Mouse (Mus musculus): Measurements from ENCODE around the gene Gck. TPM values are rescaled to one million over a fixed set of nuclear protein-coding genes. Genes with fewer than 3 reads are reported as not detected.
A peak's percentile ranks its signal among the peaks of the same experiment; 100 is the strongest.
"Not testable (repeated sequence)": the region's sequence is repeated elsewhere in the genome, so short reads cannot be mapped to it uniquely, and the experiment has no call there.

Gck gene
- polyA plus RNA-seq, 1 experiment from 2014 or later: 1.7 TPM

- Histone ChIP-seq H3K4me2 (no peak overlapping the region), H3K36me3 (no peaks in the 10 kb centered on the region), H3K4me1 (peaks cover 19% of the 10 kb centered on the region), H3K27ac (no peak overlapping the region), H3K27me3 (no peaks in the 10 kb centered on the region), H3K4me3 (no peak overlapping the region), H3K9me3 (no peaks in the 10 kb centered on the region), H3K9ac (0 out of 2 replicates have a peak overlapping the region, but pooled peaks have one; percentile 8)
- peak; percentile 30; the same call in 1 of the 2 replicates for ATAC-seq (ENCODE audit: borderline replicate concordance, extremely low read depth, low FRiP score, low TSS enrichment)
- WGBS: 31% methylated on average over 4 of the region's 4 CpGs
These were observed 57.0 kb downstream of the Gck start for GRCm38 (mm10) chr11:5892810-5893368.

DNA sequence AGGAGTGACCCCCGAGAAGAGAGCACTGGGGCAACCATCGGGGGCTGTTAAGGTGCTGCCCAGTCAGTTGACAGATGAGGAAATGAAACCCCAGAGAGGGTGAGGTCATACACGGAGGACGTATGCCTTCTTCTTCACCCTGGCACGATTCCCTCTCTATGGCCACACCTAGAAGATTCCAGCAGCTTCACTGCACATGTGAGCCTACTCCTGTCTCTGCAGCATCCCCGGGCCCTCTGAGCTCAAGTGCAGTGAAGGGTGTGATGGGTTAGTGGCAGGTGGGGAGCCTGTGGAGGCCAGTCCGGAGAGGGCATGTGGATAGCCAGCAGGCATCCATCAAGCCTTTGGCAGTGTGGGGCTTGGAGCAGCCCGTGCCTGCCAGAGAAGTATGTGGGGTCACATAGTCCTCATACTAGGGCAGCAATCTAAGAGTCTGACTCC lies 57.7 kb downstream of the Gck start:
- 11% methylated on average over 8 of the region's 8 CpGs for WGBS
- H3K27me3 ChIP-seq: no peaks in the 10 kb centered on the region
- no peaks in the 10 kb centered on the region for H3K36me3 ChIP-seq
- H3K4me2 ChIP-seq: no peak overlapping the region
- no peaks in the 10 kb centered on the region for H3K9me3 ChIP-seq
- ATAC-seq (ENCODE audit: borderline replicate concordance, extremely low read depth, low FRiP score, low TSS enrichment): no peak
- H3K4me3 ChIP-seq: no peak overlapping the region
- H3K27ac ChIP-seq: no peak overlapping the region
- H3K4me1 ChIP-seq: peaks cover 12% of the 10 kb centered on the region
- H3K9ac ChIP-seq: 0 out of 2 replicates have a peak overlapping the region, but pooled peaks have one; percentile 8

- not testable (repeated sequence) for H3K4me1 ChIP-seq; H3K9ac ChIP-seq; ATAC-seq (ENCODE audit: borderline replicate concordance, extremely low read depth, low FRiP score, low TSS enrichment); H3K27me3 ChIP-seq; H3K4me3 ChIP-seq; H3K27ac ChIP-seq; H3K4me2 ChIP-seq; H3K36me3 ChIP-seq; H3K9me3 ChIP-seq
- WGBS: 44% methylated on average over 5 of the region's 5 CpGs
These were observed 61.3 kb downstream of the Gck start for GRCm38 (mm10) chr11:5888563-5888962.

GRCm38 (mm10) chr11:5887250-5887649 lies 62.6 kb downstream of the Gck start:
- Histone ChIP-seq H3K9ac (no peak overlapping the region), H3K27ac (no peak overlapping the region), H3K4me2 (no peak overlapping the region), H3K4me3 (no peak overlapping the region), H3K4me1 (peaks cover 6% of the 10 kb centered on the region; the same call in 1 of the 2 replicates), H3K9me3 (no peaks in the 10 kb centered on the region), H3K36me3 (no peaks in the 10 kb centered on the region), H3K27me3 (no peaks in the 10 kb centered on the region)
- 29% methylated on average over 5 of the region's 5 CpGs for WGBS
- ATAC-seq (ENCODE audit: borderline replicate concordance, extremely low read depth, low FRiP score, low TSS enrichment): no peak

GRCm38 (mm10) chr11:5886187-5886586 lies 63.7 kb downstream of the Gck start:
- H3K9me3 ChIP-seq: no peaks in the 10 kb centered on the region
- H3K4me3 ChIP-seq: no peak overlapping the region
- ATAC-seq (ENCODE audit: borderline replicate concordance, extremely low read depth, low FRiP score, low TSS enrichment): no peak
- H3K4me1 ChIP-seq: no peaks in the 10 kb centered on the region; the same call in 1 of the 2 replicates
- H3K9ac ChIP-seq: no peak overlapping the region
- H3K27me3 ChIP-seq: no peaks in the 10 kb centered on the region
- 15% methylated on average over 9 of the region's 9 CpGs for WGBS
- H3K27ac ChIP-seq: no peak overlapping the region
- no peaks in the 10 kb centered on the region for H3K36me3 ChIP-seq
- no peak overlapping the region for H3K4me2 ChIP-seq

- Histone ChIP-seq H3K9me3 (no peaks in the 10 kb centered on the region), H3K9ac (no peak overlapping the region), H3K27ac (no peak overlapping the region), H3K36me3 (no peaks in the 10 kb centered on the region), H3K4me1 (peaks cover 7% of the 10 kb centered on the region), H3K4me2 (no peak overlapping the region), H3K4me3 (no peak overlapping the region), H3K27me3 (no peaks in the 10 kb centered on the region)
- 53% methylated on average over 8 of the region's 8 CpGs for WGBS
- no peak for ATAC-seq (ENCODE audit: borderline replicate concordance, extremely low read depth, low FRiP score, low TSS enrichment)
These were observed 67.4 kb downstream of the Gck start for GRCm38 (mm10) chr11:5882518-5882917.

DNA sequence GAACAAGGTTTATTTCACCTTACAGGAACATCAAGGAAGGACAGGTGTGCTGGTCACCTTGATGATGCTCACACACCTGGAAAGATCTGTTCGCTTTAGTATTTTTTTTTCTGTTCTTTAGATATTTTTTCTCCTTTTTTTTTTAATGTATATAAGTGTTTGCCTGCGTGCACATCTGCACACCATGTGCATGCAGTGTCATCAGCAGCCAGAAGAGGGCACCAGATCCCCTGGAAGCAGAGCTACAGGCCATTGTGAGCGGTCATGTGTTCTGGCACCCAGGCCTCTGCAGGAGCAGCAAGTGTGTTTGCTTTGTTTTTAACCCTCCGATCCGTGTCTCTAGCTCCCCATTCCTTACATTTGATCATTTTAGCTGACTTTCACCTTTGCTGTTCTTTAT lies 70.0 kb downstream of the Gck start:
- no peaks in the 10 kb centered on the region for H3K9me3 ChIP-seq
- peaks cover 16% of the 10 kb centered on the region; the same call in 1 of the 2 replicates for H3K36me3 ChIP-seq
- H3K27me3 ChIP-seq: no peaks in the 10 kb centered on the region
- peaks cover 21% of the 10 kb centered on the region for H3K4me1 ChIP-seq
- no peak overlapping the region for H3K4me3 ChIP-seq
- H3K27ac ChIP-seq: no peak overlapping the region
- no peak for ATAC-seq (ENCODE audit: borderline replicate concordance, extremely low read depth, low FRiP score, low TSS enrichment)
- 50% methylated on average over 5 of the region's 5 CpGs for WGBS
- H3K4me2 ChIP-seq: no peak overlapping the region
- no peak overlapping the region for H3K9ac ChIP-seq

GRCm38 (mm10) chr11:5878661-5879060 lies 71.2 kb downstream of the Gck start:
- 21% methylated on average over 8 of the region's 8 CpGs for WGBS

GRCm38 (mm10) chr11:5877921-5878526 lies 71.9 kb downstream of the Gck start, which contains the start of gene Pold2:
TSS of gene Pold2 (minus strand) at chr11:5878292.
- H3K27me3 ChIP-seq: no peaks in the 10 kb centered on the region
- ATAC-seq (ENCODE audit: borderline replicate concordance, extremely low read depth, low FRiP score, low TSS enrichment): peak; percentile 99
- peak within 1 kb of the TSS; percentile 75 for H3K4me2 ChIP-seq
- peak within 1 kb of the TSS; percentile 79 for H3K27ac ChIP-seq
- under 1% methylated on average over 50 of the region's 52 CpGs for WGBS
- H3K9ac ChIP-seq: peak within 1 kb of the TSS; percentile 86
- H3K36me3 ChIP-seq: peaks cover 34% of the 10 kb centered on the region
- H3K4me1 ChIP-seq: peaks cover 21% of the 10 kb centered on the region
- peak within 1 kb of the TSS; percentile 83 for H3K4me3 ChIP-seq
- H3K9me3 ChIP-seq: no peaks in the 10 kb centered on the region

More at GRCm38 (mm10) chr11:5878661-5879060, 71.2 kb downstream of the Gck start:
- Histone ChIP-seq H3K27me3 (no peaks in the 10 kb centered on the region), H3K9ac (peak overlapping the region; percentile 53), H3K4me1 (peaks cover 21% of the 10 kb centered on the region), H3K27ac (peak overlapping the region; percentile 79), H3K9me3 (no peaks in the 10 kb centered on the region), H3K36me3 (peaks cover 28% of the 10 kb centered on the region), H3K4me2 (peak overlapping the region; percentile 75), H3K4me3 (peak overlapping the region; percentile 83)
- ATAC-seq (ENCODE audit: borderline replicate concordance, extremely low read depth, low FRiP score, low TSS enrichment): peak; percentile 1; the same call in 1 of the 2 replicates

DNA sequence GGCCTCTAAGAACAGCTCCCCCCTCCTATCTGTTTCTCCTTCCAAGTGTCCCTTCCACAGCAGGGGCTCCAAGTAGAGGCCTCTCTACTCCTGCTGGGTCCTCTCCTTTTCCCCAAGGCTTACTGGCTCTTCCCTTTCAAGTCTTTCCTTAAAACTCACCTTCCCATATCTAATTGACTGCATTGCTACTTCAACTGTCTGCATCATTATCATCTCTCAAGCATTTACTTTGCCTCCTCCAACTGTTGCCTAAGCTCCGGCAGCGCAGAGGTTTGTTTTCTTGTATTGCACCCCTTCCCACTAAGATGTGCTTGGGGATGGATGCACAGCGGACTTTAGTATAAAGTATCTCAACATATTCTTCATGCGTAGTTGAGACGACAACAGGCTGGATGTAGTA lies 72.5 kb downstream of the Gck start:
- Histone ChIP-seq H3K4me3 (peak overlapping the region; percentile 83), H3K4me2 (peak overlapping the region; percentile 75), H3K9ac (peak overlapping the region; percentile 86), H3K36me3 (peaks cover 40% of the 10 kb centered on the region), H3K27ac (peak overlapping the region; percentile 39), H3K27me3 (no peaks in the 10 kb centered on the region), H3K4me1 (peaks cover 21% of the 10 kb centered on the region), H3K9me3 (no peaks in the 10 kb centered on the region)
- ATAC-seq (ENCODE audit: borderline replicate concordance, extremely low read depth, low FRiP score, low TSS enrichment): no peak
- 3% methylated on average over 5 of the region's 5 CpGs for WGBS

DNA sequence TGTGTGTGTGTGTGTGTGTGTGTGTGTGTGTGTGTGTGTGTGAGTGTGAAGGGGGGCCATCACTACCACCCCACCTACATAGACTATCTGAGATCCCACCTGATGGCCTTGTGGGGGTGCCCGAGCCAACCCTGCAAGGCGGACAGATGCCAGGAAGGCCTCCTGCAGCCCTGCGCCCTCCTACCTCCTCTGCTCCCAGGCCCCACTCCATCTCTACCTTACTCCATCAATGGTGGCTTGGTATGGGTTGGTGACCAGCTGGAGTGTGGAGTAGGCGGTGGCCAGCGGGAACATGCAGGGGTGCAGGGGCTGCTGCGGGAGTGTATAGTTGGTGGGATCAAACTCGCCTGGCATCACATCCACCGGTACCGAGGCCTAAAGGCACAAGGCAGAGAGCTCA lies 76.7 kb downstream of the Gck start:
- Histone ChIP-seq H3K36me3 (peaks cover 71% of the 10 kb centered on the region), H3K4me2 (no peak overlapping the region), H3K27ac (no peak overlapping the region), H3K9me3 (no peaks in the 10 kb centered on the region), H3K27me3 (no peaks in the 10 kb centered on the region), H3K9ac (no peak overlapping the region), H3K4me3 (no peak overlapping the region), H3K4me1 (peaks cover 15% of the 10 kb centered on the region)
- no peak for ATAC-seq (ENCODE audit: borderline replicate concordance, extremely low read depth, low FRiP score, low TSS enrichment)
- 97% methylated on average over 9 of the region's 9 CpGs for WGBS

DNA sequence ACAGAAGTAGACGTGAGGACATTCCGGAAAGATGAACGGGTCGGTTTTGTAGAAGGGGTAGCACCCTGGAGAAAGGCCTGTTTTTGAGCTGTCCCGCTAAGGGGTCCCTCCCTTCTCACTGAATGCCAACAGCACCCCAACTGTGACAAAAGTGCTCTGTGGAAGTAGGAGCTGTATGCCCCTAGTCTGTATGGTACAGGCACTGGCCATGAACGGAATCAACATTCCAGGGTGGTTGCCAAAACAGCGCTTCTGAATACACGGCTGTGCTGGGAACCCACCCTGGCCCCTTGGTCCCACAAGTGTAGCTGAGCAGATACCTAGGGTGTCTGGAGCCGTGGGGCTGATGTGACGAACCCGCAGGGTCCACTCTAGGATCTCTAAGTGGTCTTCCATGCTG lies 77.2 kb downstream of the Gck start:
- Histone ChIP-seq H3K4me2 (no peak overlapping the region), H3K27ac (no peak overlapping the region), H3K9me3 (no peaks in the 10 kb centered on the region), H3K9ac (no peak overlapping the region), H3K4me3 (no peak overlapping the region), H3K36me3 (peaks cover 74% of the 10 kb centered on the region), H3K4me1 (peaks cover 15% of the 10 kb centered on the region), H3K27me3 (no peaks in the 10 kb centered on the region)
- no peak for ATAC-seq (ENCODE audit: borderline replicate concordance, extremely low read depth, low FRiP score, low TSS enrichment)
- WGBS: 89% methylated on average over 11 of the region's 11 CpGs
